Mouse (Mus musculus) lung, postnatal 14 days (tissue): ENCODE measurements around the gene Mt2.

Experiments
- DNase-seq: peaks from one replicate; pipeline ENCODE4 v3.0.0; 2021

Gene Mt2

GRCm38 (mm10) chr8:94199202-94199869, 26.9 kb downstream of the Mt2 start:
- DNase-seq = peak; percentile 65

GRCm38 (mm10) chr8:94204043-94204442, 31.6 kb downstream of the Mt2 start:
- no peak for DNase-seq

DNA sequence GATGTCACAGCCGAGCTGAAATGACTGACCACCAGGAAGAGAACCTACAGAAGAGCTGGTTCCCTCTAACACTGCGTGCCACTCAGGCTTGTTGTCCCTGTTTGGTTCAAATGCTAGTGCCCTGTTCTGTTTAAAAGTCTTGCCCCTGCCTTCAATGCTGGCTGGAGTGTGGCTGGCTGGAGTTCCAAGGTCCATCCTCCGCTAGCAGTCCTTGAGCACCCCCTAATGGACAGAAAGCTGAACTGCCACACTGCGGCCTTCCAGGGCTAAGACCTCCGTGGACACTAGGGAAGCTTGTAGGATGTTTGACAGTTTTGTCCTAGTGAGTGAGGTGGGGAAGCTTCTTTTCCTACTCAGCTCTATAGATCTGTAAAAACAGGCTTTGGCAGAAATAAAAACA, 33.3 kb downstream of the Mt2 start:
- peak; percentile 83 for DNase-seq

DNA sequence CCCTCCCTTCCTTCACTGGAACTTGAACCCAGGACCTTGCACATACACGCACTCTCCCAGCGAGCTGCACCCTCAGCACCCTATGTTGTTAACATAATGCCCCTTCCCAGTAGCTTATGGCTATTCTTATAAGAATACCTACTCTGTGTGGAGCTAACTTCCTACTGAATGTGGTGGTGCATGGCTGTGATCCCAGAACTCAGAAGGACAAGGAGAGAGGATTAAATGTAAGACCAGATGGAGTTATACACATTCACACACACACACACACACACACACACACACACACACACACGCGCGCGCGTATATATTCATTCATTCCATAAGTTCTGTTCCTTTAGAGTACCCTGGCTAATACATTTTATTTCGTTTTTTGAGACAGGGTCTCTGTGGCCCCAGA, 33.8 kb downstream of the Mt2 start:
- no peak for DNase-seq

- no peak for DNase-seq
Measured at GRCm38 (mm10) chr8:94207491-94207890, 35.0 kb downstream of the Mt2 start.

GRCm38 (mm10) chr8:94209639-94210038, 37.2 kb downstream of the Mt2 start:
- no peak for DNase-seq

GRCm38 (mm10) chr8:94210225-94210624, 37.8 kb downstream of the Mt2 start:
- no peak for DNase-seq

DNA sequence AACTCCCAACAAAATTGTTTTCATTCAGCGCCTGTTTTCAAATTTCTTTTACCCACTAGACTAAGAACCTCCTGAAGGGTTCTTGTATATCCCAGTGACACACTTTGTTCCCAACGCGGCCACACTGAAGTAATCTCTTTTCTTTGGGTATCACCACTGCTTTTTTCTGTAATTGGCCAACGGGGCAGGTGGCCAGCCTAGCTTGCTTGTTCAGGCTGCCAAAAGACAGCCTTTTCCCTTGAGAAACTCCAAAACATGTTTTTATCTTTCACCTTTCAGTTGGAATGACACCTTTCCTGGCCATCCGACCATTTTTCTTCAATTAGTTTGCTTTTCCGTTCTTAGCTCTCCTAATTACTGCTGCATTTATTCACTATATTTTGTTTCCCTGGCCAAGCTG, 41.4 kb downstream of the Mt2 start:
- no peak for DNase-seq

- peak; percentile 99 for DNase-seq
Measured at GRCm38 (mm10) chr8:94214252-94215173, 42.0 kb downstream of the Mt2 start, which contains the start of gene Nup93. Gene Nup93, plus strand, starts transcription at chr8:94214564.
